Mouse (Mus musculus) embryo, embryonic 10 days (tissue): ENCODE measurements around the gene Tbc1d9b.
A peak's percentile ranks its signal among the peaks of the same experiment; 100 is the strongest.
"Not testable (repeated sequence)": the region's sequence is repeated elsewhere in the genome, so short reads cannot be mapped to it uniquely, and the experiment has no call there.

Experiments used
- DNase-seq: peaks from one replicate; pipeline ENCODE4 v3.0.0-alpha.2; 2015; ENCODE audit warnings: low spot score

The Tbc1d9b gene

DNA sequence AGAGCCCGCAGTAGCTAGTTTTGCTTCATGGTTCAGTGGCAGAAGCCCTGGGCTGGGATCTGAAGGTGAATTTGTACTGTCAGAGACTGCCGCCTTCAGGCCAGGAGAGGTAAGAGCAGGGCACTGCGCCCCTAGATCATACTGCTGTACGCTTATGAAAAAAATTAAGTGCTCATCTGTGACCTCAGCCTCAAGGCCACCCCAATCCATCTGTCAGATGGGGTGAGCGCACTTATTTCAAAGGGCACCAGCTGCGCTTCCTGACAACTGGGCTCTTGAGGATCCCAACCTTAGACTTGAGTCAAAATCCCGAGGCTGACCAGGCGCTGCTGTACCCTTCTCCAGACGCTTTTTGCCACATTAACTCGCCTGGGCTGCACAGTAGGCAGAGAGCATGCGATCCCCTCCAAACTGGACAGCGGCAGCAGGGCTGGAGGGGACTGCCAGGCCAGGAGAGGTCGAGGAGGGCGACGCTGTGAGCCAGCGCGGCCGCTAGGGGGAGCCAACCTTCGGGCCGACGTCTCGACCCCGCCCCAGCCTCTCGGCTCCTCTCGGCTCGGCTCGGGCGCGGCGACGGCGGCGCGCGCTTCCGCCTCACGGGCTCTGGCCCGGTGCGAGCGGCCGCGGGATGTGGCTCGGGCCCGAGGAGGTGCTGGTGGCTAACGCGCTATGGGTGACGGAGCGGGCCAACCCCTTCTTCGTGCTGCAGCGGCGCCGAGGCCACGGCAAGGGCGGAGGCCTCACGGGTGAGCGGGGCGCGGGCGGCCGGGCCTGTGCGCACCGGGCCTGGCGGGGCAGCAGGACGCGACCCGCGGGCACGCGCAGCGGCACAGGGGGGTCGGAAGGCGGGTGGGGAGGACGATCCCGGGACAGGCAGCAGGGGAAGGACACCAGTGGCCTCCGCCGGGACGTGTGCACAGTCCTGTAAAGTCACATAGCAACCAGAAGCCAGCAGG is at the start of gene Tbc1d9b:
Gene Tbc1d9b (plus strand): TSS at position 586 of the 956 bp plus-strand sequence.
- peak; percentile 95 for DNase-seq

DNA sequence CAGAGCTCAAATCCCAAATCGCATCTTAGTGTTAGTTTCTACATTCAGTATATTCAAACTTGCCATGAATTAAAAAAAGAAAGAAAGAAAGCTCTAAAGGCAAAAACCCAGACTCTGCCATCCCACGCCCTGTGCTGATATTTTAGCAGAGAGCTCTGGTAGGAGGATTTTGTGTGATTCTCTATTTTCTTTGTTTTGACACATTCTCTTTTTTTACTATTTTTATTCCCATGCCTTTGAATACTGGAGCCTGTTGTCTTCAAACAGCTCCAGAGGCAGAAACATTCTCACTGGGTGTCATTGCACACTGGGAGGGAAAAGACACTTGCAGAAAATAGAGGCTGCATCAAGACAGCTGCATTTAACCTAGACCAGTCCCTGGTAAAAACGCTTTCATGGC is 45.0 kb upstream of the Tbc1d9b start:
- no peak for DNase-seq

GRCm38 (mm10) chr11:50089840-50090239 is 41.4 kb upstream of the Tbc1d9b start:
- no peak for DNase-seq

GRCm38 (mm10) chr11:50090982-50091675 is 40.1 kb upstream of the Tbc1d9b start:
- DNase-seq = no peak

- DNase-seq = no peak
Observed at GRCm38 (mm10) chr11:50091681-50092080, 39.5 kb upstream of the Tbc1d9b start.

DNA sequence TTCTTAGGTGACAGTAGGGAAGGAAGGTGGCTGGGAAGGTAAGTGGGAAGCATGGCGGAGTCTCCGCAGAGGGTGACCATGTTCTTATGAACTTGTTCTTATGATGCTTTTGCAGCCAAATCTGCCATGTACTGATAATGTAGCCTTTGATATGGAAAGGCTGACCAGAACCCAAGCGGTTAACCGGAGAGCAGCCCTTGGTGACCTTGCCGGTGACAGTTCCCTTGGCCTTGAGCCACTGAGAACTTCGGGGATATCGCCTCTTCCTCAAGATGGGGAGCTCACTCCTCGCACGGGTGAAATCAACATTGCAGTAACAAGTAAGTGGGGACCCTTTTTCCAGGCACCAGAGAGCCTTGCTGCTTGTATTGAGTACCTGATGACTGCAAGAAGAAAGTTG is 35.5 kb upstream of the Tbc1d9b start:
- no peak for DNase-seq

- no peak for DNase-seq
Observed at GRCm38 (mm10) chr11:50097091-50097490, 34.1 kb upstream of the Tbc1d9b start.

DNA sequence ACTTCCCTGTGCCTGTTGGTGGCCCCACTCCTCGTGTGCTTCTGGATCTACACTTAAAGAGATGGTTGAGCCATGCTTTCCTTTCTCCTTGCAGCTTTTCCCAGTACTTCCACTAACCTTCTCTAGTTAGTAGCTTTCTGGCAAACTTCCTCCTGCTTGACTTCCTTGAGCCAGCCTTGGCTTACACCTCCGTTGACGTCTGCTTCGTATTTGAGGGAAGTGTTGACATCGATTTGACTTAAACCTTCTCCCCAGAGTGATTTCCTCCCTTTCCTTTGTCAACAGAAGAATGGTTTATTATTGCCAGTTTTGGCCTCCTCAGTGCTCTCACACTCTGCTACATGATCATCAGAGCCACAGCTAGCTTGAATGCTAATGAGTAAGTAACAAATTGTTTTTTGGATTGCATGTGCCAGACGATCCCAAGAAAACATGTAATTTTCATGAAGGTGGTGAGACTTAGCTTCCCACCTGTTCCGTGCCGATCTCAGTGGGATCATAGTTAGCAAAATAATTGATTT is 32.2 kb upstream of the Tbc1d9b start:
- DNase-seq = no peak

DNA sequence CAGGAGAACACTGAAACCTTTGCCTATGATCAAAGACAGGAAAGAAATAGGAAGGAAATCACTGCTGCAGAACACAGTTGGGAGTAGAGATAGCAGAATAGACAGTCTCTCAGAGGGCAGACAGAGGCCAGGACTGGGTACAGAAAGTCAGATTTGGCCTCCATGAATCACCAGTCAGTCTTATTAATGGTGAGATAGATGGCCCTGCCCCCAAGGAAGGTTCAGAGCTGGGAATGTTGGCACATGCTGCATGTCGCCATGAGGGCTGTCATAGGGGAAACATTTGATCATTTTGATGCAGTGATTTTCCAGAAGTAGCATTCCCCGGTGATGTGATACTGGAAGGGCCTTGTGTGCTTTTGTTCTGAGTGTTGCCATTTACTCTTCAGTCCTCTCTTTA is 31.5 kb upstream of the Tbc1d9b start:
- no peak for DNase-seq

GRCm38 (mm10) chr11:50100548-50101307 is 30.5 kb upstream of the Tbc1d9b start:
- no peak for DNase-seq

DNA sequence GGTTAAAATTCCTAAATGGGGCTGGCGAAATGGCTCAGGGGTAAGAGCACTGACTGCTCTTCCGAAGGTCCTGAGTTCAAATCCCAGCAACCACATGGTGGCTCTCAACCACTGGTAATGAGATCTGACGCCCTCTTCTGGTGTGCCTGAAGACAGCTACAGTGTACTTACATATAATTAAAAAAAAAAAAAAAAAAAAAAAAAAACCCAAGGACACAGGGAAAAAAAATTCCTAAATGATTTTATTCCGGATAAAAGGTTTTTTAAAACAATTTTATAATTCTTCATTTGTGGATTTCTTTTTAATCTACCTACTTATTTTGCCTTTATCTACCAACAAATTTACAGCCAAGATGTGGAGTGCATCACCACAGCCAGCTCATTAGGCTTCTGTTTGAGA is 29.2 kb upstream of the Tbc1d9b start:
- DNase-seq = not testable (repeated sequence)

DNA sequence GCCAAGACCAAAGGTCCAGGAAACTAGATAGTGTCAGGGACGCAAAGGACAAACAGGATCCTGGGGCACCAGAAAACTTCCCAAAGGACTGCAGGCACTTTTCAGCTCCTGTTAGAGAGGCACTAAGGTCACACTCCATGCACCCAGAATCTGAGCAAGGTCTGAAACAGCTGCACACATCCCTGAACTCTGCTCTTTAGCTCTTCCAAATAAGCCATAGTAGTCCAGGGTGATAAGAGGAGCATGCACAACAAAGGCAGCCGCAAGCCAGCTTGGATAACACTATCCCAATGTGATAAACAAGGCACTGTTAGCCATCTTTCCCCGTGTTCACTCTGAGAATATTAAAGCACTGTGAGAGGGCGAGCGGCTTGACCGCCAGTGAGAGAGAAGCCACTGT is 27.2 kb upstream of the Tbc1d9b start:
- no peak for DNase-seq

DNA sequence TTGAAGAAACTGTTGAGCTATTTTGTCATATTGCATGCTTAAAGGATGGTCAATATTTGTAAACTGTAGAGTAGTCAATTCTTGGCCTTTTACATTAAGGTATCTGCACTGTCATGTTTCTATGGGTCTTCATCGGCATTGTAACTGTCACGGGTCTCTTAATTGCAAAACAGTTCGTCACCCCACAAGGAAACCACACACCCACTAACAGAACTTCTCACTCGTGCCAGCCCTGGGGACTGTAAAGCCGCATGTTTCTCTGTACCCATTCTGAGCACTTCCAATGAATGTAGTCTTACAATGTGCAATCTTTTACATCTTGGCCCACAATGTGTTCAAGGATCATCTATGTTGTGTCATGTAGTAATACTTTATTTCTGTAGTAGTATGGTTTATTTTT is 26.0 kb upstream of the Tbc1d9b start:
- DNase-seq = no peak

- DNase-seq = no peak
Observed at GRCm38 (mm10) chr11:50106024-50106423, 25.2 kb upstream of the Tbc1d9b start.

GRCm38 (mm10) chr11:50108823-50109244 is 22.4 kb upstream of the Tbc1d9b start:
- no peak for DNase-seq

- DNase-seq = peak; percentile 79
Observed at GRCm38 (mm10) chr11:50114329-50114728, 16.9 kb upstream of the Tbc1d9b start.

- no peak for DNase-seq
Observed at GRCm38 (mm10) chr11:50122631-50123081, 8.5 kb upstream of the Tbc1d9b start.

DNA sequence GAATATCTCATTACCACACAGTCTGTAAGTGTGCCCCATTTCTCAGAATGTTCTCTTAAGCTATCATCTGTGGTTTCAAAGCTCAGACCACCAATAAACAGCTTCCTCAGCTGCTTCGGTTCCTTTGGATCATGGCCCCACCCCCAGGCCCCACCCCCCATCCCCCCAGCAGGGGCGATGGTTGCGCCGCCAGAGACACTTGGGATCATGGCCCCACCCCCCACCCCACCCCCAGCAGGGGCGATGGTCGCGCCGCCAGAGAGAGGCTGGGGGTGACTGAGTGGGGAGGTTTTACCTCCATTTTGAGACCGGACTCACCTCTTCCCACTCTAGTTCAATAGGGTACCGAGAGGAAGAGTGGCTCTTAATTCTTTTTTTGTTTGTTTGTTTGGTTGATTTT is 3.4 kb upstream of the Tbc1d9b start:
- no peak for DNase-seq

- DNase-seq = no peak
Observed at GRCm38 (mm10) chr11:50131801-50132201, 605 bp downstream of the Tbc1d9b start.

DNA sequence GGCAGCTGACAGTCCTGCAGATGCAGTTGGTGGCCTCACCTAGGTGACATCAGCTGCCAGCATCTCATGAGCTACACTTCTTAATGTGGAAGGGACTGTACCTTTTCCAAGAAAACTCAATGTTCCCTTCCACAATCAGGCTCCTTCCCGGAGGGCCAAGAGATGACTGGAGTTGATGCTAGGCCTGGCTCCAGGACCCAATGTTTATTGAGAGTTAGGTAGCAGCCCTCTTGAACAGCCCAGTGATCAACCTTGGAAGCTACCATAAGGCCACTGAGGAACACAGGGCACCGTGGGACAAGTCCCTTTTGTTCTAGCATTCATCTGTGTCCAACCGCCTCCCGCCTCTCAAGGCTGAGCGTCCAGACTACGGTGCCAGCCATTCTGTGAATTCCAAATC is 1.1 kb downstream of the Tbc1d9b start:
- DNase-seq = no peak

GRCm38 (mm10) chr11:50134136-50134859 is 3.1 kb downstream of the Tbc1d9b start:
- no peak for DNase-seq
